Mouse (Mus musculus) liver, embryonic 13.5 days (tissue): ENCODE data around the gene Fkbp2. TPM values are rescaled to one million over a fixed set of nuclear protein-coding genes. Genes with fewer than 3 reads are reported as not detected.

Source experiments
- ATAC-seq: fragments of 200-750 bp; cut with Nextera tagmentation; 2 replicates; pipeline ENCODE4 v1.8.0; 2017; ENCODE audit warnings: low read depth, mild to moderate bottlenecking, moderate number of reproducible peaks, moderate library complexity
- DNase-seq: peaks from one replicate; pipeline ENCODE4 v3.0.0; 2022
- H3K27ac ChIP-seq: fragments of 300-500 bp; sonication (generic); 2 replicates; pipeline ENCODE4 v1.5.1; 2015; ENCODE audit warnings: moderate library complexity, mild to moderate bottlenecking, inconsistent platforms
- H3K27me3 ChIP-seq: fragments of 300-500 bp; sonication (generic); 2 replicates; pipeline ENCODE4 v1.6.1; 2015; ENCODE audit warnings: mild to moderate bottlenecking, inconsistent platforms
- H3K36me3 ChIP-seq: fragments of 300-500 bp; sonication (generic); 2 replicates; pipeline ENCODE4 v1.6.1; 2015; ENCODE audit warnings: mild to moderate bottlenecking, inconsistent platforms
- H3K4me1 ChIP-seq: fragments of 300-500 bp; sonication (generic); replicated peaks from 2 replicates; pipeline ENCODE4 v1.6.1; 2015; ENCODE audit warnings: inconsistent platforms
- H3K4me2 ChIP-seq: fragments of 300-500 bp; sonication (generic); 2 replicates; pipeline ENCODE4 v1.6.1; 2015; ENCODE audit warnings: inconsistent platforms, mild to moderate bottlenecking, moderate library complexity
- H3K4me3 ChIP-seq: fragments of 300-500 bp; sonication (generic); replicated peaks from 2 replicates; pipeline ENCODE4 v1.5.1; 2015; ENCODE audit warnings: mild to moderate bottlenecking, inconsistent platforms
- H3K9ac ChIP-seq: fragments of 300-500 bp; sonication (generic); 2 replicates; pipeline ENCODE4 v1.6.1; 2015; ENCODE audit warnings: mild to moderate bottlenecking, inconsistent platforms
- H3K9me3 ChIP-seq: fragments of 300-500 bp; sonication (generic); replicated peaks from 2 replicates; pipeline ENCODE4 v1.6.1; 2016; ENCODE audit warnings: inconsistent platforms
- WGBS: fragments of 180-500 bp; shearing (Covaris S2); methylation state at CpG from one replicate; pipeline ENCODE4 v1.1.7; 2015; ENCODE audit not compliant: insufficient replicate concordance; 5-methylcytosine and 5-hydroxymethylcytosine counted together
- polyA plus RNA-seq: library from polyadenylated mRNA; unstranded; fragments of >200 nt; fragmentation: Nextera tagmentation; extraction: Ambion mirVana; gene quantifications from 2 replicates; pipeline ENCODE4 v1.2.1, GENCODE M21; 2015

Gene Fkbp2
- polyA plus RNA-seq, 1 experiment from 2014 or later: 91.6 TPM

DNA sequence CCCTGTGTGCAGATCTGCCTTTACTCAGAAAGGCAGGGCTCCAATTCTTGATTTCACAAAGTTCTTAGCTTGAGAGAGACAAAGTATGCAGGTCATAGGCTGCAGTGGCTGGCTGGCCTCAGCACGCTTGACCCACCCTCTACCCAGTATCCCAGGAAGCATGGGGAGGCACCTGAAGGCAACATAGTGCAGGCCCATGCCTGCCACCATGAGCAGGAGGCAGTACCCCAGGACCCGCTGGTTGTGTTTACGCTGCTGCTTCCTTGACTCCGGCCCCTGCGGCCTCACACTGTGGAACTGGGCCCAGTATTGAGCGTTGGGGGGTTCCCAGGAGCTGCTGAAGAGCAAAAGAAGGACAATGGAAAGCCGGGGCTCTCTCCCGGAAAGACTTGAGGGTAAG is 8.9 kb upstream of the Fkbp2 start:
- no peak overlapping the region for H3K9ac ChIP-seq
- H3K4me1 ChIP-seq: peaks cover 57% of the 10 kb centered on the region
- no peak for DNase-seq
- H3K27ac ChIP-seq: no peak overlapping the region
- H3K9me3 ChIP-seq: no peaks in the 10 kb centered on the region
- H3K4me3 ChIP-seq: no peak overlapping the region
- no peaks in the 10 kb centered on the region for H3K27me3 ChIP-seq
- ATAC-seq: no peak
- WGBS: 83% methylated on average over 8 of the region's 8 CpGs
- H3K36me3 ChIP-seq: peaks cover 9% of the 10 kb centered on the region; the same call in 1 of the 2 replicates
- no peak overlapping the region for H3K4me2 ChIP-seq

GRCm38 (mm10) chr19:6987904-6988285 is 7.6 kb upstream of the Fkbp2 start:
- no peaks in the 10 kb centered on the region for H3K27me3 ChIP-seq
- ATAC-seq (no peak), DNase-seq (no peak)
- peak overlapping the region; percentile 79 for H3K27ac ChIP-seq
- H3K36me3 ChIP-seq: peaks cover 20% of the 10 kb centered on the region
- peak overlapping the region; percentile 77 for H3K4me3 ChIP-seq
- H3K4me2 ChIP-seq: peak overlapping the region; percentile 100
- H3K9ac ChIP-seq: peak overlapping the region; percentile 86
- H3K4me1 ChIP-seq: peaks cover 50% of the 10 kb centered on the region
- H3K9me3 ChIP-seq: no peaks in the 10 kb centered on the region
- 8% methylated on average over 8 of the region's 8 CpGs for WGBS

- no peaks in the 10 kb centered on the region for H3K9me3 ChIP-seq
- peak within 1 kb of the TSS; percentile 86 for H3K9ac ChIP-seq
- peaks cover 26% of the 10 kb centered on the region for H3K36me3 ChIP-seq
- ATAC-seq (peak; percentile 57), DNase-seq (no peak)
- H3K27ac ChIP-seq: peak within 1 kb of the TSS; percentile 79
- peak within 1 kb of the TSS; percentile 100 for H3K4me2 ChIP-seq
- H3K4me1 ChIP-seq: peaks cover 54% of the 10 kb centered on the region
- peak within 1 kb of the TSS; percentile 77 for H3K4me3 ChIP-seq
- no peaks in the 10 kb centered on the region for H3K27me3 ChIP-seq
- WGBS: under 1% methylated on average over 75 of the region's 85 CpGs
Measured at GRCm38 (mm10) chr19:6987061-6987903, 7.0 kb upstream of the Fkbp2 start, which contains the start of gene Vegfb. Gene Vegfb (minus strand): TSS chr19:6987651.

- 51% methylated on average over 10 of the region's 10 CpGs for WGBS
- Histone ChIP-seq H3K9me3 (no peaks in the 10 kb centered on the region), H3K4me3 (peak overlapping the region; percentile 77), H3K27ac (peak overlapping the region; percentile 57), H3K4me1 (peaks cover 57% of the 10 kb centered on the region), H3K4me2 (peak overlapping the region; percentile 100), H3K27me3 (no peaks in the 10 kb centered on the region), H3K36me3 (peaks cover 29% of the 10 kb centered on the region), H3K9ac (peak overlapping the region; percentile 86)
- ATAC-seq (peak; percentile 63), DNase-seq (peak; percentile 51)
Measured at GRCm38 (mm10) chr19:6985951-6986708, 5.8 kb upstream of the Fkbp2 start.

DNA sequence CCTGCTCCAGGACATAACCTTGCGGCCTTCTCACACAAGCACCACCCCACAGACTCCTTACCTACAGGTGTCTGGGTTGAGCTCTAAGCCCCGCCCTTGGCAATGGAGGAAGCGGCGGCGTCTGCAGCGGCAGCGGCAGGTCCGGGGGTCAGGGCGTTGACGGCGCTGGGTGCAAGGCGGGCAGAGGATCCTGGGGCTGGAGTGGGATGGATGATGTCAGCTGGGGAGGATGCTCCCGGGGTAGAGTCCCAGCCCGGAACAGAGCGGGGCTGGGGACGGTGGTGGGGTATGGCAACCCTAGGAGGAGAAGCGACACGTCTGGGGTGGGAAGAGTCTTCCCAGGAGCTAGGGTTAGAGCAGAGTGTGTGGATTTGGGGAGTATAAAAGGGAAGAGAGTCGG is 5.0 kb upstream of the Fkbp2 start:
- H3K27ac ChIP-seq: peak overlapping the region; percentile 57
- H3K4me1 ChIP-seq: peaks cover 61% of the 10 kb centered on the region
- H3K4me2 ChIP-seq: no peak overlapping the region
- H3K4me3 ChIP-seq: no peak overlapping the region
- H3K9ac ChIP-seq: no peak overlapping the region
- peaks cover 29% of the 10 kb centered on the region for H3K36me3 ChIP-seq
- DNase-seq (no peak), ATAC-seq (no peak)
- 86% methylated on average over 19 of the region's 19 CpGs for WGBS
- H3K27me3 ChIP-seq: no peaks in the 10 kb centered on the region
- H3K9me3 ChIP-seq: no peaks in the 10 kb centered on the region

- no peak overlapping the region for H3K9ac ChIP-seq
- H3K4me1 ChIP-seq: peaks cover 68% of the 10 kb centered on the region
- H3K9me3 ChIP-seq: no peaks in the 10 kb centered on the region
- 83% methylated on average over 5 of the region's 5 CpGs for WGBS
- no peak overlapping the region for H3K27ac ChIP-seq
- H3K4me3 ChIP-seq: no peak overlapping the region
- DNase-seq (no peak), ATAC-seq (no peak)
- H3K4me2 ChIP-seq: no peak overlapping the region
- H3K36me3 ChIP-seq: peaks cover 32% of the 10 kb centered on the region
- no peaks in the 10 kb centered on the region for H3K27me3 ChIP-seq
Measured at GRCm38 (mm10) chr19:6983621-6984020, 3.3 kb upstream of the Fkbp2 start.

GRCm38 (mm10) chr19:6981465-6981864 is 1.2 kb upstream of the Fkbp2 start:
- Histone ChIP-seq H3K4me1 (peaks cover 71% of the 10 kb centered on the region), H3K4me3 (peak overlapping the region; percentile 80), H3K4me2 (peak overlapping the region; percentile 97), H3K36me3 (peaks cover 52% of the 10 kb centered on the region), H3K9ac (peak overlapping the region; percentile 85), H3K9me3 (no peaks in the 10 kb centered on the region), H3K27ac (peak overlapping the region; percentile 86), H3K27me3 (no peaks in the 10 kb centered on the region)
- ATAC-seq (no peak), DNase-seq (no peak)
- WGBS: 87% methylated on average over 4 of the region's 4 CpGs

DNA sequence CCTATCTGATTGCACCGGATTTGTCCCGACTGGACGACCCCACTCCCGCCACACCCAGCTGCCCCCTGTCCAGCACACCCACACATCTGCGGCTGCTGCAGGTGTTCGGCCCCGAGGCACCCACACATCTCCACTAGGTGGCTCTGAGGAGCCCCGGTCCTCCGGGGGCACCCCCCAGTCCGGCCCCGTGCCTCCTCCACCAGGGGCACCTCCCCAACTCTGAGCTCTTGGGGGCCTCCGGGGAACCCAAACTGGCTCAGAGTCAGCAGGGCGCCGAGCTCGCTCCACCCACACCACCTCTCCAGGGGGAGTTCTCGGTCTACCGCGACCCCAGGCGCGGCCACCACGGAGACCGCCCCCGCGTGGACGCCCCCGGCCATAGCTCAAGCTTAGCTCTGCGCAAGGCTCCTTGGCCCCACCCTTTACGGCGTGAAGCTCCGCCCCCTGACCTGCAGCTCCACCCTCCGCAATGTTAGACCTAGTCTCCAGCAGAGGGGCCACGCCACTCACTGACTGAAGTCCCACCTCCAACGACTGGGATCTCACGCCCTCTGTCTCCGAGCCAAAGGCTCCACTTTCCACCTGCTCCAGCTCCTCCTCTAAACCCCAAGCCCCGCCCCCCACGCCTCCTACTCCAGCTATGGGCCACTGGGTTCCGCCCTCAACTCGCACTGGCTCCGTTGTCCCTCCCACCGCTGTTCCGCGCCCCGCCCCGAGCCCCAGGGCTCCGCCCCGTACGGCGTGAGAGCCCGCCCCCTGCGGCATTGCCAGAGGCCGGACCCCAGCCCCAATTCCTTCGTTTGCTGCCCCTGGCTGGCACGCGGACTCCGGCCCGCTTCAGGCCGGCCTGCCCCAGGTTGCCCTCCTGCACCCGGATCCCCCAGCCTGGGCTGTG is 568 bp downstream of the Fkbp2 start:
- peaks cover 66% of the 10 kb centered on the region for H3K4me1 ChIP-seq

GRCm38 (mm10) chr19:6979001-6979479 is 1.3 kb downstream of the Fkbp2 start:
- H3K4me2 ChIP-seq: peak overlapping the region; percentile 97
- peak overlapping the region; percentile 89 for H3K27ac ChIP-seq
- no peak for ATAC-seq
- peak overlapping the region; percentile 80 for H3K4me3 ChIP-seq
- no peaks in the 10 kb centered on the region for H3K9me3 ChIP-seq
- 3% methylated on average over 11 of the region's 11 CpGs for WGBS
- H3K4me1 ChIP-seq: peaks cover 70% of the 10 kb centered on the region
- DNase-seq: peak; percentile 53
- H3K27me3 ChIP-seq: no peaks in the 10 kb centered on the region
- peaks cover 43% of the 10 kb centered on the region for H3K36me3 ChIP-seq
- H3K9ac ChIP-seq: peak overlapping the region; percentile 83

More for the DNA sequence above, 568 bp downstream of the Fkbp2 start:
- Histone ChIP-seq H3K36me3 (peaks cover 45% of the 10 kb centered on the region), H3K27me3 (no peaks in the 10 kb centered on the region), H3K9me3 (no peaks in the 10 kb centered on the region), H3K4me3 (peak overlapping the region; percentile 80), H3K9ac (peak overlapping the region; percentile 85), H3K27ac (peak overlapping the region; percentile 89), H3K4me2 (peak overlapping the region; percentile 97)
- peak; percentile 98 for DNase-seq
- under 1% methylated on average over 57 of the region's 59 CpGs for WGBS
- ATAC-seq: peak; percentile 84

GRCm38 (mm10) chr19:6978639-6978974 is 1.7 kb downstream of the Fkbp2 start:
- Histone ChIP-seq H3K4me1 (peaks cover 75% of the 10 kb centered on the region), H3K36me3 (peaks cover 39% of the 10 kb centered on the region), H3K27me3 (no peaks in the 10 kb centered on the region), H3K4me3 (peak overlapping the region; percentile 80), H3K9me3 (no peaks in the 10 kb centered on the region), H3K9ac (peak overlapping the region; percentile 83), H3K4me2 (peak overlapping the region; percentile 97), H3K27ac (peak overlapping the region; percentile 89)
- DNase-seq: no peak
- no peak for ATAC-seq
- 35% methylated on average over 3 of the region's 3 CpGs for WGBS
